Mouse (Mus musculus) liver, postnatal 0 days (tissue): ENCODE data around the gene Csrnp1. TPM values are rescaled to one million over a fixed set of nuclear protein-coding genes. Genes with fewer than 3 reads are reported as not detected.

Experiments
- ATAC-seq: fragments of 200-750 bp; cut with Nextera tagmentation; 2 replicates; pipeline ENCODE4 v1.8.0; 2017; ENCODE audit warnings: mild to moderate bottlenecking, moderate library complexity
- DNase-seq: peaks from one replicate; pipeline ENCODE4 v3.0.0-alpha.2; 2016
- H3K27ac ChIP-seq: fragments of 300-500 bp; sonication (generic); 2 replicates; pipeline ENCODE4 v1.5.1; 2014; ENCODE audit warnings: antibody characterized with exemption, moderate library complexity, mild to moderate bottlenecking, low read depth
- H3K27me3 ChIP-seq: fragments of 300-500 bp; sonication (generic); 2 replicates; pipeline ENCODE4 v1.6.1; 2014; ENCODE audit warnings: low read length, control low read depth, mixed read lengths; ENCODE audit not compliant: insufficient read depth
- H3K36me3 ChIP-seq: fragments of 300-500 bp; sonication (generic); replicated peaks from 2 replicates; pipeline ENCODE4 v1.6.1; 2014; ENCODE audit warnings: mild to moderate bottlenecking, control low read depth, low read length, moderate library complexity, mixed read lengths; ENCODE audit not compliant: insufficient read depth
- H3K4me1 ChIP-seq: fragments of 300-500 bp; sonication (generic); 2 replicates; pipeline ENCODE4 v1.6.1; 2014; ENCODE audit warnings: antibody characterized with exemption, mild to moderate bottlenecking, control low read depth; ENCODE audit not compliant: insufficient read depth
- H3K4me2 ChIP-seq: fragments of 300-500 bp; sonication (generic); 2 replicates; pipeline ENCODE4 v1.6.1; 2014; ENCODE audit warnings: low read depth, mild to moderate bottlenecking, low read length, moderate library complexity, mixed read lengths
- H3K4me3 ChIP-seq: fragments of 300-500 bp; sonication (generic); 2 replicates; pipeline ENCODE4 v1.5.1; 2014; ENCODE audit warnings: low read depth, low read length
- H3K9ac ChIP-seq: fragments of 300-500 bp; sonication (generic); replicated peaks from 2 replicates; pipeline ENCODE4 v1.6.1; 2014; ENCODE audit warnings: mild to moderate bottlenecking, moderate library complexity
- H3K9me3 ChIP-seq: fragments of 300-500 bp; sonication (generic); 2 replicates; pipeline ENCODE4 v1.6.1; 2016; ENCODE audit warnings: mild to moderate bottlenecking, control low read depth, low read length, mixed read lengths
- CTCF ChIP-seq: sonication (generic); IDR thresholded peaks from 2 replicates; pipeline ENCODE4 v1.5.1; 2016; ENCODE audit warnings: antibody characterized with exemption, low read depth
- EP300 ChIP-seq: IDR thresholded peaks from 2 replicates; pipeline ENCODE4 v1.6.1; 2016; ENCODE audit warnings: antibody characterized with exemption, low read depth, mild to moderate bottlenecking
- WGBS: fragments of 180-500 bp; shearing (Covaris S2); extraction: QIAGEN DNeasy Blood & Tissue Kit; methylation state at CpG from one replicate; pipeline ENCODE4 v1.1.7; 2014; ENCODE audit not compliant: insufficient replicate concordance; 5-methylcytosine and 5-hydroxymethylcytosine counted together
- polyA plus RNA-seq: library from polyadenylated mRNA; unstranded; fragments of >200 nt; fragmentation: Nextera tagmentation; extraction: Ambion mirVana; gene quantifications from 2 replicates; pipeline ENCODE4 v1.2.1, GENCODE M21; 2015

Gene Csrnp1
- polyA plus RNA-seq, 1 experiment from 2014 or later, result 3.4 TPM

DNA sequence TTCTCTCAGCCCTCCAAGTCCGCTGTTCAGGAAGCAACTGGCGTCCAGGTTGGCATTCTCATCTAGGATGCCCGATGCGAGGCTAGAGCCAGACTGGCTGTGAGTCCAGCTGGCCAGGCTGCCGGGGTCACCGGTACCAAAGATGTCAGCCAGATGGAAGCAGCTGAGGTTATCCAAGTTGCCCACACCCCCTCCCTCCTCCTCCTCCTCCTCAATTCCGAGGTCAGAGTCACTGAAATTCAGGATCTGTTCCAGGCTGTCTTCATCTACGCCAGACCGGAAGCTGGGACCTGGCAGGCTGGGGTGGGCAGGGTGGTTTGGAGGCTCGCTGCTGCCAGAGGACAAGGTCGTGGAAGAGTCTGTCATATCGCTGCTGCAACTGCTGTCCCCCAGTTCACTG, 11.9 kb downstream of the Csrnp1 start:
- Histone ChIP-seq H3K9me3 (no peaks in the 10 kb centered on the region), H3K36me3 (peaks cover 42% of the 10 kb centered on the region), H3K4me3 (no peak overlapping the region), H3K9ac (no peak overlapping the region), H3K4me1 (peaks cover 31% of the 10 kb centered on the region), H3K4me2 (no peak overlapping the region), H3K27me3 (no peaks in the 10 kb centered on the region), H3K27ac (no peak overlapping the region)
- DNase-seq (no peak), ATAC-seq (no peak)
- WGBS, result 84% methylated on average over 12 of the region's 12 CpGs
- no peak for TF ChIP-seq EP300
- TF ChIP-seq CTCF, result no peak

DNA sequence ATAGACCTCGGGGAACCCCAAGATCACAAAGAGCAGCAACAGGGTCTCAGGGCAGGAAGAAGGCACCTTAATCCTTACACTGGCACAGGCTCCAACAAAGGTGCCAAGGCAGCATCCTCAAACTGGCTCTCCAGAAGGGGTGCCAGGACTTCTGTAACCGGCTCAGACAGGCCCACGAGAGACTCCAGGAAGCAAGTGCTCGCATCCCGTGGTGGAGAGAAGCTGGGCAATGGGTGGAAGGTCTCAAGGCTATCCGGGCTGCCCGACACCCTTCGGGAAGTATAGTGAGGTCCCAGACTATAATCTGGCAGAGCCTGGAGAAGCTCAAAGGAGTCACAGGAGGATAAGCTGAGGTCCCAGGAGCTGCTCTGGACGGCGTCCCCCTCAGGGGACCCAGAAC, 12.3 kb downstream of the Csrnp1 start:
- no peak for DNase-seq
- no peak for ATAC-seq
- Histone ChIP-seq H3K27me3 (no peaks in the 10 kb centered on the region), H3K36me3 (peaks cover 42% of the 10 kb centered on the region), H3K4me2 (no peak overlapping the region), H3K4me3 (no peak overlapping the region), H3K9ac (no peak overlapping the region), H3K27ac (no peak overlapping the region), H3K4me1 (peaks cover 26% of the 10 kb centered on the region), H3K9me3 (no peaks in the 10 kb centered on the region)
- TF ChIP-seq EP300 (no peak), CTCF (no peak)
- 87% methylated on average over 10 of the region's 10 CpGs for WGBS

DNA sequence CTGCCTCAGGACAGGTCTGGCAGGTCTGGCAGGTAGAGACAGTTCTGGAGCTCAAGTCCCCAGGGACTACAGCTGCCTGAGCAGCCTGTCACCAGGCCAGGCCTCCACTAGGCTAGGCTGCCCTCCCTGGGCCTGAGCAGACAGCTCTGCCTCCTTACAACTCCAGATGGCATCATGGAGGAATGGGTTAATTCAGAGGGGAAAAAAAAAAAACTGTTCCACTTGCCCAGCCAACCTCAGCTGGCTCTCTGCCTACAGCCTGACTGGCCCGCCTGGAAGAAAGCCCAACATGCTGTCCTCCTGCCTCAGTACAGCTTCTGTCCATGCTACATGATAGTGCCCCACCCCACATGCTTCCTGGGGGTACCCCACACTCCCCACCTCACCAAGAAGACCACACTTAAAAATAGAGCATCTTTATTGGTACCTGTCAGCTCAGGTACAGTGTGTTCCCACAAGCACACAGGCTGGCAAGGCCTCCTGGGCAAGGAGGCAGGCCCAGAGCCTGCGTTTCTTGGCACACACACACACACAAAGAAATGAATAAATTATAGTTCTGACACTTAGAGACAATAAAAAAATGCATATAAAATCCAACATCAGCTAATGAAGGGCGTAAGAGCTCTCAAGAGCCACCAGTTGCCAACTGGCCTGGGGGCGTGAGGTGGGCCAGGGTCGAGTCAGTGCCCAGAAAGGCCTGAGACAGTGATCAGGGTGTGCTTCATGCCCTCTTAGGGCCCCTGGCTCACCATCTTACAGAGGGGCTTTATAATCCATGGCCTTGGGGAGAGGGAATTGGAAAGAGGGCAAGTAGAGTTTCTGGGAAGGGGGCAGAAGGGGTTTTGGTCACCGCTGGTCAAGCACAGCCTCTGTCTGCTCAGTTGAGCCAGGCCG, 13.4 kb downstream of the Csrnp1 start:
- TF ChIP-seq EP300 (no peak), CTCF (no peak)
- H3K4me1 ChIP-seq, result peaks cover 19% of the 10 kb centered on the region
- no peaks in the 10 kb centered on the region for H3K9me3 ChIP-seq
- H3K4me3 ChIP-seq, result no peak overlapping the region
- H3K9ac ChIP-seq, result peak overlapping the region; percentile 12
- WGBS, result 78% methylated on average over 7 of the region's 7 CpGs
- no peak overlapping the region for H3K4me2 ChIP-seq
- DNase-seq (no peak), ATAC-seq (peak; percentile 4; the same call in 1 of the 2 replicates)
- H3K36me3 ChIP-seq, result peaks cover 42% of the 10 kb centered on the region
- peak overlapping the region; percentile 84 for H3K27ac ChIP-seq
- H3K27me3 ChIP-seq, result no peaks in the 10 kb centered on the region

- H3K27ac ChIP-seq, result peak overlapping the region; percentile 84
- ATAC-seq, result peak; percentile 83
- TF ChIP-seq CTCF (peak; percentile 72), EP300 (no peak)
Measured at GRCm38 (mm10) chr9:119970221-119970620, 14.2 kb downstream of the Csrnp1 start.

DNA sequence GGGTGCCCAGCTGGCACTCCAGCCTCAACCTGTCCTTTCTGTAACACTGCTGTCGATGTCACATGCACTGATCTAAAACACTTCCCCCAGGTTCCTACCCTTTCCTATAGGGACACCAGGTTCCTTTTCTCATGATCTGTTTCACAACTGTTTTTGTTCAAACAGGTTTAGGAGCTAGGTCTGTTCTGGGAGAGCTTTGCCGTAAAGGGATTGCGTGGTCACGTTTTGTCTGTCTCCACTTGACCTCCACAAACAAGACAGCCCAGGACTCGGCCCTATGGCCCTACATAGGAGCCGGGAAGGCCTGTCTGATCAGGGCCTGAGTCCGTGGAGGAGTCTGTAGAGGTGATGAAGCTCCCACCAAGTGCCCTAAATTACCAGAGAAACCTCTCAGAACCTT, 14.6 kb downstream of the Csrnp1 start:
- DNase-seq (peak; percentile 38), ATAC-seq (peak; percentile 80)
- TF ChIP-seq CTCF (no peak), EP300 (peak; percentile 47)
- H3K4me3 ChIP-seq, result no peak overlapping the region
- peak overlapping the region; percentile 16; the same call in 1 of the 2 replicates for H3K9ac ChIP-seq
- H3K27me3 ChIP-seq, result no peaks in the 10 kb centered on the region
- 50% methylated on average over 7 of the region's 7 CpGs for WGBS
- peaks cover 19% of the 10 kb centered on the region for H3K4me1 ChIP-seq
- H3K27ac ChIP-seq, result peak overlapping the region; percentile 84
- no peak overlapping the region for H3K4me2 ChIP-seq
- no peaks in the 10 kb centered on the region for H3K9me3 ChIP-seq
- peaks cover 36% of the 10 kb centered on the region for H3K36me3 ChIP-seq

More at GRCm38 (mm10) chr9:119970221-119970620, 14.2 kb downstream of the Csrnp1 start:
- peaks cover 40% of the 10 kb centered on the region for H3K36me3 ChIP-seq
- H3K27me3 ChIP-seq, result no peaks in the 10 kb centered on the region
- peaks cover 19% of the 10 kb centered on the region for H3K4me1 ChIP-seq
- H3K4me3 ChIP-seq, result no peak overlapping the region
- DNase-seq, result peak; percentile 86
- H3K4me2 ChIP-seq, result no peak overlapping the region
- H3K9ac ChIP-seq, result peak overlapping the region; percentile 12; the same call in 1 of the 2 replicates
- H3K9me3 ChIP-seq, result no peaks in the 10 kb centered on the region
- WGBS, result 54% methylated on average over 6 of the region's 6 CpGs

DNA sequence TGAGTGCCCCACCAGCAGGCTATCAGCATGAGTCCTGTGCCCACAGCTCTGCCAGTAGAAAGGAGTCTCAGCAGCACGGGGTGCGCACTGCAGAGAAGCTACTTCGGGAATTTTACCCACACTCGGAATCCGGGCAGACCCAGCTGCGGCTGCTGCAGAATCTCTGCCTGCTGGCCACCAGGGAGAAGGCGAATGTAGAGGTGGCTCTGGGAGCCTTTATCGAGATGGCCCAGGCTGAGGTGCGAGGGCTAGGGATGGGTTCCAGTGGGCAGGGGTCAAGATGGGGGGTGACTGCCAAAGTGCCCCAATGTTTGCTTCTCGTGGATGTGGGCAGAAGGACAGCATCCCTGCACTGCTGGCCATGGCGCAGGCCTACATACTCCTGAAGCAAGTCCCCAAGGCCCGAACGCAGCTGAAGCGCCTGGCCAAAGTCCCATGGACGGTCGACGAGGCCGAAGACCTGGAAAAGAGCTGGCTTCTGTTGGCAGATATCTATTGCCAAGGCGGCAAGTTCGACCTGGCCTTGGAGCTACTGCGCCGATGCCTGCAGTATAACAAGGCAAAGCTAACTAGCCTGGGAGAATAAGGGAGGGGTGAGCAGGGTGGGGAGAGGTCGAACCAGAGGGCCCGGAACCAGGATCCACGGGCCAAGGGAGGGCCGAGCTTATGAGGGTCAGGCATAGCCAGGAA, 18.1 kb downstream of the Csrnp1 start:
- Histone ChIP-seq H3K9me3 (no peaks in the 10 kb centered on the region), H3K9ac (no peak overlapping the region), H3K4me1 (peaks cover 31% of the 10 kb centered on the region), H3K4me2 (no peak overlapping the region), H3K36me3 (peaks cover 2% of the 10 kb centered on the region), H3K27me3 (no peaks in the 10 kb centered on the region), H3K4me3 (no peak overlapping the region), H3K27ac (no peak overlapping the region)
- 89% methylated on average over 26 of the region's 26 CpGs for WGBS
- TF ChIP-seq CTCF, result no peak
- no peak for TF ChIP-seq EP300
- no peak for DNase-seq
- ATAC-seq, result no peak
